Mouse (Mus musculus) E14TG2a.4 (cell line): ENCODE results near the gene Ptprm.

Source experiments
- CTCF ChIP-seq: conservative IDR thresholded peaks from 2 replicates; pipeline ENCODE4 v1.5.1; 2014; ENCODE audit warnings: low read length
- POU5F1 ChIP-seq: IDR thresholded peaks from 2 replicates; pipeline ENCODE4 v1.6.1; 2014; ENCODE audit warnings: low read length, borderline replicate concordance

- no peak for TF ChIP-seq CTCF
- no peak for TF ChIP-seq POU5F1
These were observed 994 bp upstream of the Ptprm start for GRCm38 (mm10) chr17:67355251-67355650.
